Mouse (Mus musculus) midbrain, embryonic 10.5 days (tissue): ENCODE results near the gene Nme7. TPM values are rescaled to one million over a fixed set of nuclear protein-coding genes. Genes with fewer than 3 reads are reported as not detected.
A peak's percentile ranks its signal among the peaks of the same experiment; 100 is the strongest.

Source experiments
- DNase-seq: peaks from one replicate; pipeline ENCODE4 v3.0.0-alpha.2; 2017; ENCODE audit warnings: low spot score
- H3K27ac ChIP-seq: fragments of 300-500 bp; sonication (generic); replicated peaks from 2 replicates; pipeline ENCODE4 v1.5.1; 2016; ENCODE audit warnings: mild to moderate bottlenecking
- H3K27me3 ChIP-seq: fragments of 300-500 bp; sonication (generic); 2 replicates; pipeline ENCODE4 v1.6.1; 2016; ENCODE audit warnings: low read depth, mild to moderate bottlenecking; ENCODE audit not compliant: poor library complexity, severe bottlenecking
- H3K36me3 ChIP-seq: fragments of 300-500 bp; sonication (generic); 2 replicates; pipeline ENCODE4 v1.6.1; 2016; ENCODE audit warnings: mild to moderate bottlenecking, moderate library complexity
- H3K4me1 ChIP-seq: fragments of 300-500 bp; sonication (generic); 2 replicates; pipeline ENCODE4 v1.6.1; 2016
- H3K4me3 ChIP-seq: fragments of 300-500 bp; sonication (generic); 2 replicates; pipeline ENCODE4 v1.5.1; 2016; ENCODE audit warnings: mild to moderate bottlenecking, moderate library complexity
- H3K9me3 ChIP-seq: fragments of 300-500 bp; sonication (generic); replicated peaks from 2 replicates; pipeline ENCODE4 v1.6.1; 2016; ENCODE audit warnings: mild to moderate bottlenecking
- WGBS: fragments of 180-500 bp; shearing (Covaris S2); methylation state at CpG from one replicate; pipeline ENCODE4 v1.1.7; 2016; 5-methylcytosine and 5-hydroxymethylcytosine counted together
- polyA plus RNA-seq: library from polyadenylated mRNA; unstranded; fragments of >200 nt; fragmentation: Nextera tagmentation; extraction: Ambion mirVana; gene quantifications from 2 replicates; pipeline ENCODE4 v1.2.1, GENCODE M21; 2016

Nme7 gene
- polyA plus RNA-seq, 1 experiment from 2014 or later = 36.3 TPM

- no peaks in the 10 kb centered on the region for H3K9me3 ChIP-seq
- peaks cover 93% of the 10 kb centered on the region for H3K36me3 ChIP-seq
- 94% methylated on average over 4 of the region's 5 CpGs for WGBS
- no peak overlapping the region for H3K27ac ChIP-seq
- H3K4me3 ChIP-seq = no peak overlapping the region
- DNase-seq = no peak
- H3K27me3 ChIP-seq = no peaks in the 10 kb centered on the region
- no peaks in the 10 kb centered on the region for H3K4me1 ChIP-seq
Measured at GRCm38 (mm10) chr1:164296473-164296872, 7.4 kb upstream of the Nme7 start.

- Histone ChIP-seq H3K4me3 (no peak overlapping the region), H3K36me3 (peaks cover 69% of the 10 kb centered on the region), H3K9me3 (no peaks in the 10 kb centered on the region), H3K27ac (no peak overlapping the region), H3K27me3 (no peaks in the 10 kb centered on the region), H3K4me1 (peaks cover 8% of the 10 kb centered on the region)
- no peak for DNase-seq
- WGBS = 95% methylated on average over 4 of the region's 4 CpGs
Measured at GRCm38 (mm10) chr1:164301949-164302348, 2.0 kb upstream of the Nme7 start.

- WGBS = 0% methylated on average over 35 of the region's 35 CpGs
- Histone ChIP-seq H3K36me3 (peaks cover 20% of the 10 kb centered on the region), H3K27ac (peak within 1 kb of the TSS; percentile 82), H3K9me3 (no peaks in the 10 kb centered on the region), H3K4me1 (peaks cover 17% of the 10 kb centered on the region), H3K27me3 (no peaks in the 10 kb centered on the region), H3K4me3 (peak within 1 kb of the TSS; percentile 83)
- DNase-seq = peak; percentile 98
Measured at GRCm38 (mm10) chr1:164307124-164307751, 3.3 kb downstream of the Nme7 start, which contains the start of gene Blzf1. Gene Blzf1 (minus strand): TSS chr1:164307489.

DNA sequence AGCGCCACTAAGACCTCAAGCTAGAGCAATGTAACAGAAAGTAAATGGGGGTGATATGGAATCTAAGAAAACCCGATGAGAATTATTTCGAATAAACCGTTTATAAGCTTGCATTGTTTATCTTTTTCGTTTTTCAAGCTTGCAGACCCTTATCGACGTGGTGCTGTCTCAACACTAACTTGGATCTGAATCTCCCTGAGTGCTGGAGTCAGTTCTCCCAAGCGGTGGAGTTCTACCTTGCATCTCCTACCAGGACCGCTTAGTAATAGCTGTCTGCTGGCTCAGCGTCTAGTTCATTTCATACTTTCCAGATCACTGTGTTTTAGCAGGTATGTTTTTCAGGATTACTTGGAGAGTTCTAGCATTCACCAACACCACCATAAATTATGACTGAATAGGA lies 4.0 kb downstream of the Nme7 start:
- Histone ChIP-seq H3K4me3 (peak overlapping the region; percentile 83), H3K9me3 (no peaks in the 10 kb centered on the region), H3K36me3 (peaks cover 18% of the 10 kb centered on the region), H3K27me3 (no peaks in the 10 kb centered on the region), H3K27ac (peak overlapping the region; percentile 82), H3K4me1 (peaks cover 17% of the 10 kb centered on the region)
- no peak for DNase-seq
- WGBS = 11% methylated on average over 10 of the region's 10 CpGs

DNA sequence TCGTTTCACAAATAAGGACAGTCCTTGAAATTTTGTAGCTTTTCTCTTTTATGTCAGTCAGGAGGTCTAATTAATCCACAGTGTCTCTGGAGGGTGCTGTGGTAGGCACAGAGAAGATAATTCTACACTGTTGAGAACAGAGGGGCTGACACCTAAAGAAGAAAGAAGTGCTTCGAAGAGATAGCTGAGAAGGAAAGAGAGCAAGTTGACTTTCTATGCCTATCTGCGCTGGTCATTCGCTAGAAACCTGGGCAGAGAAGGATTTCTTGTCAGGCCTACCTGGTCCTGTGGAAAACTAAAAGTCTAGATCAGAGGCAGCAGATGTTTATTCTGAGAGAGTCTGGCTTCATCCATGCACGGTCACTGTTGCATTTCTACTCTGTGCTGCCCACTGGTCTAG lies 10.2 kb downstream of the Nme7 start:
- H3K36me3 ChIP-seq = peaks cover 38% of the 10 kb centered on the region
- 88% methylated on average over 5 of the region's 5 CpGs for WGBS

GRCm38 (mm10) chr1:164315266-164315665 lies 11.3 kb downstream of the Nme7 start:
- DNase-seq = no peak

More for the DNA sequence above, 10.2 kb downstream of the Nme7 start:
- no peaks in the 10 kb centered on the region for H3K4me1 ChIP-seq
- no peaks in the 10 kb centered on the region for H3K27me3 ChIP-seq
- H3K9me3 ChIP-seq = no peaks in the 10 kb centered on the region
- H3K27ac ChIP-seq = no peak overlapping the region
- H3K4me3 ChIP-seq = no peak overlapping the region
- no peak for DNase-seq

GRCm38 (mm10) chr1:164316697-164317096 lies 12.8 kb downstream of the Nme7 start:
- WGBS = 36% methylated on average over 3 of the region's 3 CpGs
- no peaks in the 10 kb centered on the region for H3K27me3 ChIP-seq

More at GRCm38 (mm10) chr1:164315266-164315665, 11.3 kb downstream of the Nme7 start:
- Histone ChIP-seq H3K36me3 (peaks cover 38% of the 10 kb centered on the region), H3K27me3 (no peaks in the 10 kb centered on the region), H3K4me3 (no peak overlapping the region), H3K4me1 (no peaks in the 10 kb centered on the region), H3K9me3 (no peaks in the 10 kb centered on the region), H3K27ac (no peak overlapping the region)
- 81% methylated on average over 8 of the region's 8 CpGs for WGBS

DNA sequence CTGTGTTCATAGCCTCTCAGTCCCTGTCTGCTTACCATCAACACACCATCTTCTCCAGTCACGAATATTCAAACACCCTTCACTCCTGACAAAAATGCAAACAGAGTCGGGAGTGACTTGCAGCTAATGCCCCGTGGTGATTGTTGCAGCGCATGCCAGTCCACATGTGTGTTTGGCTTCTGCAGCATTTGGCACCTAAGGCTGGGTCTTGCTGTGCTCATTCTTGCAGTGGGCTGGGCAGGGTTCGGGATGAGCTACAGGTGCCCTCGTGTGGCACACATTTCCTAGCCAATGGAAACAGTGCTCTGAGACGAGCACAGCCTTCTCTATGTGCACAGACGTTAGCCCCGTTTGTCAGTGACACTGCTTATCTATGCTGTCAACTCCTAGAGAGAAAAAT lies 13.3 kb downstream of the Nme7 start:
- Histone ChIP-seq H3K27ac (no peak overlapping the region), H3K27me3 (no peaks in the 10 kb centered on the region), H3K4me3 (no peak overlapping the region), H3K36me3 (peaks cover 34% of the 10 kb centered on the region), H3K4me1 (peaks cover 11% of the 10 kb centered on the region; the same call in 1 of the 2 replicates), H3K9me3 (no peaks in the 10 kb centered on the region)
- no peak for DNase-seq
- WGBS = 90% methylated on average over 9 of the region's 9 CpGs

More at GRCm38 (mm10) chr1:164316697-164317096, 12.8 kb downstream of the Nme7 start:
- H3K36me3 ChIP-seq = peaks cover 37% of the 10 kb centered on the region
- H3K4me1 ChIP-seq = peaks cover 8% of the 10 kb centered on the region; the same call in 1 of the 2 replicates
- no peak overlapping the region for H3K27ac ChIP-seq
- H3K4me3 ChIP-seq = no peak overlapping the region
- DNase-seq = peak; percentile 73
- no peaks in the 10 kb centered on the region for H3K9me3 ChIP-seq

DNA sequence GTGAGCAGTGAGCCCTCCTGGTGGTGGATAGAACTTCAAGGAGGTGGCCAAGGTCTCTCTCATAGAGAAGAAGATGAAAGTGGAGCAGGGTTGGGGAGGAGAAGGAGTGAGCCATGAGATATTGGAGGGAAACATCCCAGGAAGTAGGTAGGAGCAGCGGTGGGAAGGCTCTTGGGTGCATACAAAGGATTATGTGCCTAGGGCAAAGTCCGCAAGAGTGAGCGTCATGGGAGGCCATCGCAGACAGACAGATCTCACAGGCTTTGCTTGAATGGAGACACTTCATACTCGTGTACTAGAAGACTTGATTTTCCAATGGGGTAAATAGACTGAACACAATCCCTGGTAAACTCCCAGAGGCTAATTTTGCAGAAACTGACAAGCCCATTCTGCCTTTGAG lies 14.6 kb downstream of the Nme7 start:
- Histone ChIP-seq H3K27ac (no peak overlapping the region), H3K4me1 (peaks cover 12% of the 10 kb centered on the region; the same call in 1 of the 2 replicates), H3K4me3 (no peak overlapping the region), H3K36me3 (peaks cover 24% of the 10 kb centered on the region), H3K9me3 (no peaks in the 10 kb centered on the region), H3K27me3 (no peaks in the 10 kb centered on the region)
- no peak for DNase-seq
- WGBS = 92% methylated on average over 5 of the region's 5 CpGs

DNA sequence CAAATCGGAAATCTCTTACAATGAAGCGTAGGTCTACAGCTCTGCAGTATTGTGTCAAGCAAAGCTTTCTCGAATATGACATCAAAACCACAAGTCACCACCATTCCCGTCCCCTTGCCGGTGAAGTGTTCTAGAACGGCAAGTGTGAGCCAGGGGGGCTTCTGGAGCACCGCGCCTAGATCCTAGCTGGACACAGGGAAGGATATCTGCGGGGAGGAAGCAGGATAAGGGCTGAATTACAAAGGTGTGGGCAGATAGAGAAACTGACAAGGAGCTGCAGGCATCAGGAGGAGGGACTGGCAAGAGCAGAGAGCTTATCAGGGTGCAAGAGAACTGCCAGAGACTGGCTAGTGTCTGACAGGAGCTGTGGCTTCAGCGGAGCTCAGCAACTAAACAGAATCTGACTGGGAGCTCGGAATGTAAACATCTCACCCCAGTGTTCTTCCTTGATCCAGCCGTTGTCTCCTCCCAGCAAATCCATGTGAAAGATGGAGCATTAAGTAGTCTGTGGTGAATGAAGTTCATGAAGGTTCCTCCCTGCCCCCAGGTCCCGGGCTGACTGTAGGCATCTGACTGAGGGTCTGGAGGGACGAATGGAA lies 15.7 kb downstream of the Nme7 start:
- Histone ChIP-seq H3K27ac (no peak overlapping the region), H3K9me3 (no peaks in the 10 kb centered on the region), H3K4me1 (peaks cover 12% of the 10 kb centered on the region; the same call in 1 of the 2 replicates), H3K4me3 (no peak overlapping the region), H3K27me3 (no peaks in the 10 kb centered on the region), H3K36me3 (peaks cover 13% of the 10 kb centered on the region)
- WGBS = 81% methylated on average over 14 of the region's 14 CpGs
- no peak for DNase-seq

DNA sequence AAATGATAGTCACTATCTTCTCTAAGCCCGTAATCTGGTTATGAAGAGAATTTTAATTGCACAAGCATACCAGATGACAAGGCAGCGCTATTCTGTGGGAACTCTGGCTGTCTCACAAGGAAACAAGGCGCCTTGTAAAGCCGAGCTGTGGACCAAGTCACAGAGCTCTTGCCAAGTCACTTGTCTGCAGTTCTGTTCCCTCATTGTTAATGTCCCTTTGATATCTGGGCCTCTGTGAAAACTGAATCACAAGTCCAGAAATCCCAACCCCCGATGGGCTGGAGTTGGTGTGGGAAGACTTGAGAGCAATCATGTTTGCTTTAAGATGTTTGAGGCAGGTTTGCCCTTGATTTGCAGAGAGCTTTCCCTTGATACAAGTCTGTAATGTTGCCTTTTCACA lies 16.8 kb downstream of the Nme7 start:
- peaks cover 6% of the 10 kb centered on the region; the same call in 1 of the 2 replicates for H3K36me3 ChIP-seq
- no peak overlapping the region for H3K27ac ChIP-seq
- peaks cover 12% of the 10 kb centered on the region; the same call in 1 of the 2 replicates for H3K4me1 ChIP-seq
- no peak overlapping the region for H3K4me3 ChIP-seq
- H3K9me3 ChIP-seq = no peaks in the 10 kb centered on the region
- DNase-seq = no peak
- no peaks in the 10 kb centered on the region for H3K27me3 ChIP-seq
- 82% methylated on average over 5 of the region's 5 CpGs for WGBS

DNA sequence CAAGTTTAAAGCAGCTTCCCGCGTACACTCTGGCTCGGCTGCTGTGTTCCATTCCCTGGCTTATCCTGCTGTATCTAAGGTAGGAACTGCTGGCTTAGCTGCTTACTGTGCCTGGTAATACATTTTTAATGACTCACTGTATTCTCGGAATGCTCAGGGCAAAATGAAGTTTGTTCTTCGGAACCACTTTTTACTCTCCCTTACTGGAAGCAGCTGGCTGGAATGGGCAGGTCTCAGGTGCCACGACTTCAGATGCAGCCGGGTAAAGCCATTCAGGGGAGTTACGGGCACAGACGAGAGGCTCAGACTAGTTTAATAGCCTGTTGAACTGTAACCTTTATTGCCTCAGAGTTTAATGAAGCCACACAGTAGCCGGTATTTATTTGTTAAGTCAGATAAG lies 17.5 kb downstream of the Nme7 start:
- Histone ChIP-seq H3K9me3 (no peaks in the 10 kb centered on the region), H3K27ac (no peak overlapping the region; the same call in 1 of the 2 replicates), H3K4me1 (peaks cover 12% of the 10 kb centered on the region; the same call in 1 of the 2 replicates), H3K4me3 (no peak overlapping the region), H3K27me3 (no peaks in the 10 kb centered on the region), H3K36me3 (peaks cover 6% of the 10 kb centered on the region; the same call in 1 of the 2 replicates)
- no peak for DNase-seq
- 87% methylated on average over 10 of the region's 10 CpGs for WGBS

- H3K36me3 ChIP-seq = peaks cover 7% of the 10 kb centered on the region
- H3K9me3 ChIP-seq = no peaks in the 10 kb centered on the region
- H3K27ac ChIP-seq = no peak overlapping the region
- DNase-seq = no peak
- H3K4me3 ChIP-seq = no peak overlapping the region
- H3K4me1 ChIP-seq = peaks cover 12% of the 10 kb centered on the region; the same call in 1 of the 2 replicates
- no peaks in the 10 kb centered on the region for H3K27me3 ChIP-seq
- 88% methylated on average over 8 of the region's 8 CpGs for WGBS
Measured at GRCm38 (mm10) chr1:164322987-164323650, 19.2 kb downstream of the Nme7 start.
